Mouse (Mus musculus) forebrain, embryonic 10.5 days (tissue): Measurements from ENCODE around the gene Usp21. TPM values are rescaled to one million over a fixed set of nuclear protein-coding genes. Genes with fewer than 3 reads are reported as not detected.
"Not testable (repeated sequence)": the region's sequence is repeated elsewhere in the genome, so short reads cannot be mapped to it uniquely, and the experiment has no call there.

Source experiments
- DNase-seq: peaks from one replicate; pipeline ENCODE4 v3.0.0-alpha.2; 2017; ENCODE audit warnings: low spot score; ENCODE audit errors: extremely low spot score
- H3K27ac ChIP-seq: fragments of 300-500 bp; sonication (generic); 2 replicates; pipeline ENCODE4 v1.5.1; 2016; ENCODE audit warnings: mild to moderate bottlenecking
- H3K27me3 ChIP-seq: fragments of 300-500 bp; sonication (generic); 2 replicates; pipeline ENCODE4 v1.6.1; 2016; ENCODE audit warnings: mild to moderate bottlenecking; ENCODE audit not compliant: poor library complexity, severe bottlenecking
- H3K36me3 ChIP-seq: fragments of 300-500 bp; sonication (generic); replicated peaks from 2 replicates; pipeline ENCODE4 v1.6.1; 2016; ENCODE audit warnings: mild to moderate bottlenecking, moderate library complexity
- H3K4me1 ChIP-seq: fragments of 300-500 bp; sonication (generic); 2 replicates; pipeline ENCODE4 v1.6.1; 2016
- H3K4me3 ChIP-seq: fragments of 300-500 bp; sonication (generic); 2 replicates; pipeline ENCODE4 v1.5.1; 2016; ENCODE audit warnings: mild to moderate bottlenecking, moderate library complexity
- H3K9me3 ChIP-seq: fragments of 300-500 bp; sonication (generic); 2 replicates; pipeline ENCODE4 v1.6.1; 2016; ENCODE audit warnings: mild to moderate bottlenecking, moderate library complexity
- WGBS: fragments of 180-500 bp; shearing (Covaris S2); methylation state at CpG from one replicate; pipeline ENCODE4 v1.1.7; 2016; 5-methylcytosine and 5-hydroxymethylcytosine counted together
- polyA plus RNA-seq: library from polyadenylated mRNA; unstranded; fragments of >200 nt; fragmentation: Nextera tagmentation; extraction: Ambion mirVana; gene quantifications from 2 replicates; pipeline ENCODE4 v1.2.1, GENCODE M21; 2016

Gene Usp21
- polyA plus RNA-seq, 1 experiment from 2014 or later: 94.1 TPM

GRCm38 (mm10) chr1:171245353-171245752, 42.4 kb downstream of the Usp21 start:
- 92% methylated on average over 8 of the region's 8 CpGs for WGBS
- Histone ChIP-seq H3K4me1 (peaks cover 45% of the 10 kb centered on the region), H3K4me3 (peak overlapping the region; percentile 84; the same call in 1 of the 2 replicates), H3K36me3 (peaks cover 53% of the 10 kb centered on the region), H3K27ac (no peak overlapping the region), H3K9me3 (no peaks in the 10 kb centered on the region), H3K27me3 (no peaks in the 10 kb centered on the region)
- no peak for DNase-seq

- H3K27ac ChIP-seq, H3K9me3 ChIP-seq, H3K4me3 ChIP-seq, DNase-seq, H3K27me3 ChIP-seq: not testable (repeated sequence)
- Histone ChIP-seq H3K4me1 (peaks cover 17% of the 10 kb centered on the region), H3K36me3 (peaks cover 87% of the 10 kb centered on the region)
- WGBS: 84% methylated on average over 12 of the region's 12 CpGs
These were observed 45.8 kb downstream of the Usp21 start for GRCm38 (mm10) chr1:171241952-171242351.

- no peak for DNase-seq
- 92% methylated on average over 10 of the region's 10 CpGs for WGBS
- H3K27ac ChIP-seq: no peak overlapping the region
- H3K4me3 ChIP-seq: no peak overlapping the region
- no peaks in the 10 kb centered on the region for H3K27me3 ChIP-seq
- H3K36me3 ChIP-seq: peaks cover 97% of the 10 kb centered on the region
- peaks cover 11% of the 10 kb centered on the region for H3K4me1 ChIP-seq
- H3K9me3 ChIP-seq: no peaks in the 10 kb centered on the region
These were observed 46.9 kb downstream of the Usp21 start for GRCm38 (mm10) chr1:171240911-171241310.

- DNase-seq: no peak
- no peak overlapping the region for H3K27ac ChIP-seq
- peaks cover 4% of the 10 kb centered on the region; the same call in 1 of the 2 replicates for H3K4me1 ChIP-seq
- H3K27me3 ChIP-seq: no peaks in the 10 kb centered on the region
- H3K9me3 ChIP-seq: no peaks in the 10 kb centered on the region
- H3K36me3 ChIP-seq: peaks cover 98% of the 10 kb centered on the region
- no peak overlapping the region for H3K4me3 ChIP-seq
- WGBS: 85% methylated on average over 15 of the region's 15 CpGs
These were observed 47.6 kb downstream of the Usp21 start for GRCm38 (mm10) chr1:171239992-171240744.

- Histone ChIP-seq H3K4me1 (peaks cover 4% of the 10 kb centered on the region; the same call in 1 of the 2 replicates), H3K9me3 (no peaks in the 10 kb centered on the region), H3K27me3 (no peaks in the 10 kb centered on the region), H3K4me3 (no peak overlapping the region), H3K36me3 (peaks cover 100% of the 10 kb centered on the region), H3K27ac (no peak overlapping the region)
- DNase-seq: peak; percentile 60
- 75% methylated on average over 14 of the region's 14 CpGs for WGBS
These were observed 49.3 kb downstream of the Usp21 start for GRCm38 (mm10) chr1:171238463-171238862.

- WGBS: 83% methylated on average over 6 of the region's 6 CpGs
These were observed 50.4 kb downstream of the Usp21 start for GRCm38 (mm10) chr1:171237438-171237837.

GRCm38 (mm10) chr1:171235791-171236190, 52.0 kb downstream of the Usp21 start:
- H3K4me1 ChIP-seq: peaks cover 8% of the 10 kb centered on the region
- no peaks in the 10 kb centered on the region for H3K27me3 ChIP-seq
- H3K4me3 ChIP-seq: no peak overlapping the region
- WGBS: 93% methylated on average over 4 of the region's 4 CpGs
- no peak for DNase-seq
- no peaks in the 10 kb centered on the region for H3K9me3 ChIP-seq
- peaks cover 79% of the 10 kb centered on the region for H3K36me3 ChIP-seq
- no peak overlapping the region for H3K27ac ChIP-seq

More at GRCm38 (mm10) chr1:171237438-171237837, 50.4 kb downstream of the Usp21 start:
- DNase-seq: no peak
- no peaks in the 10 kb centered on the region for H3K27me3 ChIP-seq
- H3K36me3 ChIP-seq: peaks cover 95% of the 10 kb centered on the region
- peaks cover 4% of the 10 kb centered on the region; the same call in 1 of the 2 replicates for H3K4me1 ChIP-seq
- no peaks in the 10 kb centered on the region for H3K9me3 ChIP-seq
- H3K4me3 ChIP-seq: no peak overlapping the region
- no peak overlapping the region for H3K27ac ChIP-seq

GRCm38 (mm10) chr1:171234538-171234937, 53.3 kb downstream of the Usp21 start:
- Histone ChIP-seq H3K9me3 (no peaks in the 10 kb centered on the region), H3K27ac (no peak overlapping the region), H3K36me3 (peaks cover 66% of the 10 kb centered on the region), H3K4me3 (no peak overlapping the region), H3K4me1 (peaks cover 21% of the 10 kb centered on the region), H3K27me3 (no peaks in the 10 kb centered on the region)
- DNase-seq: no peak
- 96% methylated on average over 4 of the region's 4 CpGs for WGBS

GRCm38 (mm10) chr1:171234126-171234525, 53.7 kb downstream of the Usp21 start, which contains the start of gene Fcer1g:
Gene Fcer1g (minus strand): TSS chr1:171234365.
- H3K4me3 ChIP-seq: no peak within 1 kb of the TSS; the same call in 1 of the 2 replicates
- no peaks in the 10 kb centered on the region for H3K9me3 ChIP-seq
- no peak within 1 kb of the TSS for H3K27ac ChIP-seq
- H3K27me3 ChIP-seq: no peaks in the 10 kb centered on the region
- H3K36me3 ChIP-seq: peaks cover 62% of the 10 kb centered on the region
- DNase-seq: no peak
- H3K4me1 ChIP-seq: peaks cover 25% of the 10 kb centered on the region
- 95% methylated on average over 14 of the region's 14 CpGs for WGBS

GRCm38 (mm10) chr1:171232800-171233730, 54.7 kb downstream of the Usp21 start:
- no peak for DNase-seq
- 83% methylated on average over 12 of the region's 12 CpGs for WGBS
- Histone ChIP-seq H3K27ac (no peak overlapping the region), H3K36me3 (peaks cover 51% of the 10 kb centered on the region), H3K4me3 (no peak overlapping the region; the same call in 1 of the 2 replicates), H3K9me3 (no peaks in the 10 kb centered on the region), H3K4me1 (peaks cover 30% of the 10 kb centered on the region), H3K27me3 (no peaks in the 10 kb centered on the region)

GRCm38 (mm10) chr1:171232348-171232747, 55.4 kb downstream of the Usp21 start:
- Histone ChIP-seq H3K27ac (no peak overlapping the region), H3K9me3 (no peaks in the 10 kb centered on the region), H3K4me1 (peaks cover 26% of the 10 kb centered on the region), H3K27me3 (no peaks in the 10 kb centered on the region), H3K36me3 (peaks cover 44% of the 10 kb centered on the region), H3K4me3 (no peak overlapping the region)
- WGBS: 85% methylated on average over 5 of the region's 5 CpGs
- no peak for DNase-seq
